21 mouse cellular contexts compared by ENCODE assay signal in the genomic region with DNA sequence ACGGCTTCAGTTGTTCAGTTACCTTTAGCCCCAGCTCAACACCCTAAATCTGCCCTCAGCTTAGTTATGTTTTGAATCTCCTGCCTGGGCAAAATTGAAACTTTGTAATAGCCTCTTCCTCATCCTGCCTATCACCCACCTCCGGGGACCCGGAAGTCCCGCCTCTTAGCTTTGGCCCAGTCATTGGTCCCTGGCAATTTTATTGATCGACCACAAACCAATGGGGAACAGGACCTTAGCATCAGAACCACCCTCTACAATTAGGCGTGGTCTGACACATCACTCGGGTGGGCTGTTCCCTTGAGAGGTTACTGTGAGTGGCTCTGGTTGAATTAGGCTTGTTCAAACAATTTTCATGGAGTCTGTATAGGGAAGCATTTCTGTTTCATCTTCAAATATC.
A peak's percentile ranks its signal among the peaks of the same experiment; 100 is the strongest.
DNase-seq lines count a peak whose midpoint lies in the region; ATAC-seq and TF ChIP-seq lines count a peak whose summit lies in the region.
"Had no signal": no experiment of that assay in that cellular context is flagged by ENCODE, and none has a peak within 500 bp of the region (broad histone marks: within the 10 kb centered on the region; RNA-seq: fewer than 3 reads in every experiment).

No protein-coding gene starts in this region.

- no peaks in the 10 kb centered on the region for H3K9me3 ChIP-seq in liver, postnatal 0 days (ENCODE audit: low read length)
- no peaks in the 10 kb centered on the region for H3K9me3 ChIP-seq in liver, embryonic 12.5 days (replicated peaks)
- H3K9me3 ChIP-seq: embryonic facial prominence, embryonic 12.5 days; forebrain, embryonic 12.5 days; heart, embryonic 10.5 days; hindbrain, embryonic 15.5 days; midbrain, embryonic 12.5 days had no signal

- no peak overlapping the region for H3K4me2 ChIP-seq in liver, postnatal 0 days (ENCODE audit: low read depth, low read length)
- no peak overlapping the region for H3K4me2 ChIP-seq in liver, embryonic 12.5 days
- H3K4me2 ChIP-seq: embryonic facial prominence, embryonic 12.5 days; forebrain, embryonic 12.5 days; hindbrain, embryonic 15.5 days; midbrain, embryonic 12.5 days had no signal

- H3K36me3 ChIP-seq in liver, postnatal 0 days (replicated peaks; ENCODE audit: insufficient read depth, low read length) = no peaks in the 10 kb centered on the region
- H3K36me3 ChIP-seq in liver, embryonic 12.5 days = no peaks in the 10 kb centered on the region
- H3K36me3 ChIP-seq: heart, embryonic 10.5 days; hindbrain, embryonic 15.5 days; midbrain, embryonic 12.5 days had no signal

- no peak for DNase-seq in liver, postnatal 0 days
- peak; percentile 8 for DNase-seq in ES-CJ7 (ENCODE audit: low read depth, low spot score)
- DNase-seq in testis, postnatal 14 days (ENCODE audit: low spot score) = peak; percentile 84
- no peak for DNase-seq in cerebellum, adult 9-11 months
- DNase-seq in heart, postnatal 4 days = no peak
- DNase-seq in ovary, adult 18-20 months (ENCODE audit: low spot score) = no peak
- DNase-seq: adrenal gland, postnatal 10 days; cerebellum, adult 9-10 months; kidney, adult 8-10 months; kidney, postnatal 10 days; right cerebral cortex, postnatal 25 days had no signal

- 0 out of 2 replicates have a peak, but pooled peaks have one; percentile 21 for ATAC-seq in liver, postnatal 0 days
- no peak for ATAC-seq in liver, embryonic 12.5 days
- ATAC-seq: lung, postnatal 0 days had no signal

- TF ChIP-seq CTCF in liver, postnatal 0 days (IDR thresholded peaks at IDR 0.05; ENCODE audit: low read depth) = no peak
- TF ChIP-seq CTCF in embryonic fibroblast, embryonic 13.5 days (IDR thresholded peaks at IDR 0.05; ENCODE audit: borderline replicate concordance, insufficient read depth, low read length) = no peak

- no peak overlapping the region for H3K9ac ChIP-seq in liver, postnatal 0 days (replicated peaks)
- no peak overlapping the region for H3K9ac ChIP-seq in liver, embryonic 12.5 days
- H3K9ac ChIP-seq: embryonic facial prominence, embryonic 12.5 days; forebrain, embryonic 12.5 days; hindbrain, embryonic 15.5 days; midbrain, embryonic 12.5 days had no signal

- no peak for TF ChIP-seq EP300 in liver, postnatal 0 days (IDR thresholded peaks at IDR 0.05; ENCODE audit: low read depth)

- H3K4me1 ChIP-seq in liver, postnatal 0 days (ENCODE audit: insufficient read depth) = no peaks in the 10 kb centered on the region
- 0 out of 2 replicates have a peak, but pooled peaks cover 2% of the 10 kb centered on the region for H3K4me1 ChIP-seq in liver, embryonic 12.5 days
- peaks cover 38% of the 10 kb centered on the region for H3K4me1 ChIP-seq in embryonic fibroblast, embryonic 13.5 days (ENCODE audit: control insufficient read depth, insufficient read depth, low read length)

- TF ChIP-seq POLR2A in embryonic fibroblast, embryonic 13.5 days (IDR thresholded peaks at IDR 0.05; ENCODE audit: low read depth, low read length) = no peak

- no peak overlapping the region for H3K4me3 ChIP-seq in liver, postnatal 0 days (ENCODE audit: low read depth, low read length)
- no peak overlapping the region for H3K4me3 ChIP-seq in liver, embryonic 12.5 days
- H3K4me3 ChIP-seq in embryonic fibroblast, embryonic 13.5 days (ENCODE audit: insufficient read depth, low read length) = no peak overlapping the region
- H3K4me3 ChIP-seq: embryonic facial prominence, embryonic 12.5 days; erythroblast, embryonic 14.5 days; forebrain, embryonic 12.5 days; heart, embryonic 10.5 days; hindbrain, embryonic 15.5 days; left cerebral cortex, adult 2 months; midbrain, embryonic 12.5 days had no signal

- H3K27me3 ChIP-seq in liver, postnatal 0 days (ENCODE audit: insufficient read depth, low read length) = no peaks in the 10 kb centered on the region
- H3K27me3 ChIP-seq in liver, embryonic 12.5 days (replicated peaks) = no peaks in the 10 kb centered on the region
- H3K27me3 ChIP-seq: embryonic facial prominence, embryonic 12.5 days; forebrain, embryonic 12.5 days; hindbrain, embryonic 15.5 days; midbrain, embryonic 12.5 days had no signal

- H3K27ac ChIP-seq in liver, postnatal 0 days (ENCODE audit: low read depth) = no peak overlapping the region
- H3K27ac ChIP-seq in liver, embryonic 12.5 days = no peak overlapping the region
- H3K27ac ChIP-seq in embryonic fibroblast, embryonic 13.5 days (ENCODE audit: insufficient read depth, low read length) = peak overlapping the region; percentile 95
- H3K27ac ChIP-seq: forebrain, embryonic 12.5 days; hindbrain, embryonic 15.5 days; left cerebral cortex, adult 2 months; midbrain, embryonic 12.5 days had no signal

- WGBS in liver, postnatal 0 days (ENCODE audit: insufficient replicate concordance) = 72% methylated on average over 7 of the region's 7 CpGs
- 71% methylated on average over 7 of the region's 7 CpGs for WGBS in liver, embryonic 12.5 days (ENCODE audit: insufficient replicate concordance)

Comparison
In these comparisons a context has a peak if more than half of its experiments do, and no peak if none do; other contexts are left out.
1. DNase-seq: peak in ES-CJ7 (single experiment) and testis, postnatal 14 days (single experiment); none in liver, postnatal 0 days (single experiment), cerebellum, adult 9-11 months (single experiment), heart, postnatal 4 days (single experiment) and ovary, adult 18-20 months (single experiment).